Mouse (Mus musculus): ENCODE measurements at regions not wholly inside any gene's neighbourhood (a gene's known extent, or its start where the extent isn't known, plus 50 kb on each side); places are given as distances from the start of the nearest gene placed in this dataset.

GRCm38 (mm10) chr14:71674564-71674963 lies 817.1 kb downstream of the Gm9195 start:
- H3K4me2 ChIP-seq (replicated peaks; ENCODE audit: low read depth, low read length, severe bottlenecking) = no peak overlapping the region
- DNase-seq (ENCODE audit: low spot score) = no peak
- H3K9ac ChIP-seq (ENCODE audit: low read depth, low read length, severe bottlenecking) = no peak overlapping the region
- H3K4me3 ChIP-seq (replicated peaks; ENCODE audit: low read length) = no peak overlapping the region
- peaks cover 3% of the 10 kb centered on the region; the same call in 1 of the 2 replicates for H3K27me3 ChIP-seq (ENCODE audit: control insufficient read depth, insufficient read depth, low read length)
- no peaks in the 10 kb centered on the region for H3K4me1 ChIP-seq (ENCODE audit: control insufficient read depth, insufficient read depth, low read length)
- ATAC-seq (ENCODE audit: low FRiP score, low read depth) = no peak
- no peak for TF ChIP-seq POLR2A (IDR thresholded peaks at IDR 0.05; ENCODE audit: borderline replicate concordance, extremely low read depth, insufficient read depth, insufficient read length)
- H3K27ac ChIP-seq (replicated peaks; ENCODE audit: low read depth, low read length) = no peak overlapping the region
- no peaks in the 10 kb centered on the region for H3K36me3 ChIP-seq (ENCODE audit: control insufficient read depth, insufficient read depth, low read length)
- no peaks in the 10 kb centered on the region for H3K9me3 ChIP-seq (ENCODE audit: control insufficient read depth, low read length)
- 73% methylated on average over 4 of the region's 4 CpGs for WGBS

- Histone ChIP-seq H3K27ac (replicated peaks; ENCODE audit: low read depth, low read length) (no peak overlapping the region), H3K36me3 (ENCODE audit: control insufficient read depth, insufficient read depth, low read length) (no peaks in the 10 kb centered on the region), H3K4me1 (ENCODE audit: control insufficient read depth, insufficient read depth, low read length) (no peaks in the 10 kb centered on the region), H3K4me2 (replicated peaks; ENCODE audit: low read depth, low read length, severe bottlenecking) (no peak overlapping the region), H3K9me3 (ENCODE audit: control insufficient read depth, low read length) (no peaks in the 10 kb centered on the region), H3K27me3 (ENCODE audit: control insufficient read depth, insufficient read depth, low read length) (peaks cover 3% of the 10 kb centered on the region; the same call in 1 of the 2 replicates), H3K9ac (ENCODE audit: low read depth, low read length, severe bottlenecking) (no peak overlapping the region), H3K4me3 (replicated peaks; ENCODE audit: low read length) (no peak overlapping the region)
- no peak for TF ChIP-seq POLR2A (IDR thresholded peaks at IDR 0.05; ENCODE audit: borderline replicate concordance, extremely low read depth, insufficient read depth, insufficient read length)
- WGBS = 71% methylated on average over 2 of the region's 2 CpGs
- no peak for DNase-seq (ENCODE audit: low spot score)
- no peak for ATAC-seq (ENCODE audit: low FRiP score, low read depth)
Measured at GRCm38 (mm10) chr14:71673837-71674236, 817.8 kb downstream of the Gm9195 start.

DNA sequence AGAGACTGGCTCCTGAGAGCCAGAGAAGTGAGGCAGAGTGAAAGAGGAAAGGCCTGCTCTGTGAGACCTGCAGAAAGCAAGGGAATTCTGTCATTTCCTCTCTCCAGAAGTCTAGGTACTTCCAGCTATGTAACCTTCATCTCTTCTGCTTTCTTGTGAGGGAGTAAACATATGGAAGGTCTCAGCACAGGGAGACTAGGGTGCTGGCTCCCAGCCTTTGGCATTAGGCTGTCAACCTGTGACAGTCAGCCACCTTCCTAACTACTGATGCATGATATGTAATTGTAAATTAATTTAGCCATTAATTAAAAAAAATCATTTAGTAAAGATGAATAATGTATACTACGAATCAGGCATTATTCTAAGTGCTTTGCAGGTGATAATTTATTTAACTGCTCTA lies 819.2 kb downstream of the Gm9195 start:
- Histone ChIP-seq H3K9ac (ENCODE audit: low read depth, low read length, severe bottlenecking) (no peak overlapping the region), H3K4me1 (ENCODE audit: control insufficient read depth, insufficient read depth, low read length) (no peaks in the 10 kb centered on the region), H3K4me2 (replicated peaks; ENCODE audit: low read depth, low read length, severe bottlenecking) (no peak overlapping the region), H3K27ac (replicated peaks; ENCODE audit: low read depth, low read length) (no peak overlapping the region), H3K36me3 (ENCODE audit: control insufficient read depth, insufficient read depth, low read length) (no peaks in the 10 kb centered on the region), H3K27me3 (ENCODE audit: control insufficient read depth, insufficient read depth, low read length) (peaks cover 3% of the 10 kb centered on the region; the same call in 1 of the 2 replicates), H3K4me3 (replicated peaks; ENCODE audit: low read length) (no peak overlapping the region), H3K9me3 (ENCODE audit: control insufficient read depth, low read length) (no peaks in the 10 kb centered on the region)
- WGBS = 60% methylated on average over 1 of the region's 1 CpGs
- ATAC-seq (ENCODE audit: low FRiP score, low read depth) (no peak), DNase-seq (ENCODE audit: low spot score) (no peak)
- no peak for TF ChIP-seq POLR2A (IDR thresholded peaks at IDR 0.05; ENCODE audit: borderline replicate concordance, extremely low read depth, insufficient read depth, insufficient read length)

DNA sequence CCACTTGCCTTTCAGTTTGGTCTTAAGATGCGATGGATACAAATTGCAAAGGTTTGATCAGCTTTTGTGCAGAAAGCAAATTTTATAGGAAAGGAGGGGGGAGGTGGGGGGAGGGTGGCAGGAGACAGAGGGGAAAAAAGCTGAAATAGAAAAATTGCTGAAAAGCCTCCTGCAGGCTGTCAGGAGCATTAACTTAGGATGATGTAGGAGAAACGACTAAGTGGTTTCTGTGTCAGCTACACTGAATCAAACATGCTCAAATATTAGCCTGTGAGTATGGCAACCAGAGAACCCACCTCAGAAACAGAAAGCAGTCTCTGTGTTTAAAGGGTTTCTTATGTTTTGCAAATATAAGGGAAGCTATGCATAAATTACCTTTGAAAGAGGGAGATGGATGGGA lies 819.6 kb downstream of the Gm9195 start:
- WGBS = 51% methylated on average over 2 of the region's 2 CpGs
- DNase-seq (ENCODE audit: low spot score) (no peak), ATAC-seq (ENCODE audit: low FRiP score, low read depth) (no peak)
- H3K36me3 ChIP-seq (ENCODE audit: control insufficient read depth, insufficient read depth, low read length) = no peaks in the 10 kb centered on the region
- peaks cover 3% of the 10 kb centered on the region; the same call in 1 of the 2 replicates for H3K27me3 ChIP-seq (ENCODE audit: control insufficient read depth, insufficient read depth, low read length)
- no peak overlapping the region for H3K9ac ChIP-seq (ENCODE audit: low read depth, low read length, severe bottlenecking)
- H3K4me2 ChIP-seq (replicated peaks; ENCODE audit: low read depth, low read length, severe bottlenecking) = no peak overlapping the region
- no peaks in the 10 kb centered on the region for H3K4me1 ChIP-seq (ENCODE audit: control insufficient read depth, insufficient read depth, low read length)
- H3K9me3 ChIP-seq (ENCODE audit: control insufficient read depth, low read length) = no peaks in the 10 kb centered on the region
- TF ChIP-seq POLR2A (IDR thresholded peaks at IDR 0.05; ENCODE audit: borderline replicate concordance, extremely low read depth, insufficient read depth, insufficient read length) = no peak
- H3K4me3 ChIP-seq (replicated peaks; ENCODE audit: low read length) = no peak overlapping the region
- H3K27ac ChIP-seq (replicated peaks; ENCODE audit: low read depth, low read length) = no peak overlapping the region

- Histone ChIP-seq H3K4me2 (replicated peaks; ENCODE audit: low read depth, low read length, severe bottlenecking) (no peak overlapping the region), H3K27ac (replicated peaks; ENCODE audit: low read depth, low read length) (no peak overlapping the region), H3K27me3 (ENCODE audit: control insufficient read depth, insufficient read depth, low read length) (peaks cover 3% of the 10 kb centered on the region; the same call in 1 of the 2 replicates), H3K9ac (ENCODE audit: low read depth, low read length, severe bottlenecking) (no peak overlapping the region), H3K4me1 (ENCODE audit: control insufficient read depth, insufficient read depth, low read length) (no peaks in the 10 kb centered on the region), H3K9me3 (ENCODE audit: control insufficient read depth, low read length) (no peaks in the 10 kb centered on the region), H3K36me3 (ENCODE audit: control insufficient read depth, insufficient read depth, low read length) (no peaks in the 10 kb centered on the region), H3K4me3 (replicated peaks; ENCODE audit: low read length) (no peak overlapping the region)
- TF ChIP-seq POLR2A (IDR thresholded peaks at IDR 0.05; ENCODE audit: borderline replicate concordance, extremely low read depth, insufficient read depth, insufficient read length) = no peak
- ATAC-seq (ENCODE audit: low FRiP score, low read depth) (peak; percentile 70; the same call in 1 of the 2 replicates), DNase-seq (ENCODE audit: low spot score) (peak; percentile 50)
- WGBS = 0% methylated on average over 1 of the region's 1 CpGs
Measured at GRCm38 (mm10) chr14:71670435-71670834, 821.2 kb downstream of the Gm9195 start.

- 63% methylated on average over 1 of the region's 1 CpGs for WGBS
- TF ChIP-seq POLR2A (IDR thresholded peaks at IDR 0.05; ENCODE audit: borderline replicate concordance, extremely low read depth, insufficient read depth, insufficient read length) = no peak
- Histone ChIP-seq H3K27me3 (ENCODE audit: control insufficient read depth, insufficient read depth, low read length) (no peaks in the 10 kb centered on the region), H3K9ac (ENCODE audit: low read depth, low read length, severe bottlenecking) (no peak overlapping the region), H3K36me3 (ENCODE audit: control insufficient read depth, insufficient read depth, low read length) (no peaks in the 10 kb centered on the region), H3K4me1 (ENCODE audit: control insufficient read depth, insufficient read depth, low read length) (no peaks in the 10 kb centered on the region), H3K4me2 (replicated peaks; ENCODE audit: low read depth, low read length, severe bottlenecking) (no peak overlapping the region), H3K27ac (replicated peaks; ENCODE audit: low read depth, low read length) (no peak overlapping the region), H3K4me3 (replicated peaks; ENCODE audit: low read length) (no peak overlapping the region), H3K9me3 (ENCODE audit: control insufficient read depth, low read length) (no peaks in the 10 kb centered on the region)
- ATAC-seq (ENCODE audit: low FRiP score, low read depth) = no peak
- DNase-seq (ENCODE audit: low spot score) = no peak
Measured at GRCm38 (mm10) chr14:71666656-71667055, 825.0 kb downstream of the Gm9195 start.
